Mouse (Mus musculus) ES-E14 (cell line): ENCODE results near the gene Gm9821. TPM values are rescaled to one million over a fixed set of nuclear protein-coding genes. Genes with fewer than 3 reads are reported as not detected.

Experiments used
- DNase-seq: peaks from one replicate; pipeline ENCODE4 v3.0.0-alpha.2; 2013; ENCODE audit warnings: low read depth, low spot score
- H3K27ac ChIP-seq: 2 replicates; pipeline ENCODE4 v1.5.1; 2012; ENCODE audit warnings: low read depth, mild to moderate bottlenecking, low read length, moderate library complexity, mixed read lengths; ENCODE audit not compliant: poor library complexity, insufficient read depth, severe bottlenecking
- H3K36me3 ChIP-seq: 2 replicates; pipeline ENCODE4 v1.6.1; 2012; ENCODE audit warnings: mild to moderate bottlenecking, low read length, moderate library complexity, mixed read lengths; ENCODE audit not compliant: control insufficient read depth, poor library complexity, insufficient read depth, severe bottlenecking
- H3K4me1 ChIP-seq, 2 experiments: fragments of 150-350 bp in 1 of 2; sonication (generic) in 1 of 2; 2 replicates each; pipeline ENCODE4 v1.6.1; 2012; ENCODE audit warnings: low read length in 2 of 2, mild to moderate bottlenecking in 1 of 2, mixed read lengths in 1 of 2; ENCODE audit not compliant: control insufficient read depth in 2 of 2, insufficient read depth in 2 of 2, poor library complexity in 1 of 2
- H3K4me3 ChIP-seq, 2 experiments: fragments of 150-350 bp in 1 of 2; sonication (generic) in 1 of 2; 2 replicates each; pipeline ENCODE4 v1.5.1; 2012; ENCODE audit warnings: low read length in 2 of 2, low read depth in 1 of 2, mild to moderate bottlenecking in 1 of 2, mixed read lengths in 1 of 2; ENCODE audit not compliant: insufficient read depth in 1 of 2, poor library complexity in 1 of 2, severe bottlenecking in 1 of 2
- H3K9ac ChIP-seq: 2 replicates; pipeline ENCODE4 v1.6.1; 2012; ENCODE audit warnings: low read depth, mild to moderate bottlenecking, low read length, mixed read lengths; ENCODE audit not compliant: poor library complexity, insufficient read depth, severe bottlenecking
- H3K9me3 ChIP-seq: fragments of 150-350 bp; sonication (generic); 2 replicates; pipeline ENCODE4 v1.6.1; 2012; ENCODE audit warnings: low read depth, mild to moderate bottlenecking, low read length; ENCODE audit not compliant: control insufficient read depth, insufficient read depth
- CHD2 ChIP-seq: IDR thresholded peaks from 2 replicates; pipeline ENCODE4 v1.6.1; 2014; ENCODE audit warnings: mild to moderate bottlenecking, low read depth, low read length, inconsistent platforms
- HCFC1 ChIP-seq: IDR thresholded peaks from 2 replicates; pipeline ENCODE4 v1.6.1; 2012; ENCODE audit warnings: low read length, inconsistent platforms, borderline replicate concordance; ENCODE audit not compliant: insufficient read depth
- MAFK ChIP-seq: IDR thresholded peaks from 2 replicates; pipeline ENCODE4 v1.6.1; 2014; ENCODE audit warnings: mild to moderate bottlenecking, low read depth, low read length, inconsistent platforms; ENCODE audit not compliant: insufficient read depth
- ZC3H11A ChIP-seq: IDR thresholded peaks from 2 replicates; pipeline ENCODE4 v1.6.1; 2012; ENCODE audit warnings: low read depth, mild to moderate bottlenecking, inconsistent platforms, low read length, borderline replicate concordance
- ZNF384 ChIP-seq: IDR thresholded peaks from 2 replicates; pipeline ENCODE4 v1.6.1; 2012; ENCODE audit warnings: low read depth, low read length, inconsistent platforms
- in situ Hi-C, 2 experiments: fragments of 600-800 bp; cut with MboI; formaldehyde crosslinking; loops; one replicate each; pipeline ENCODE4 v1.15.1; 2025; ENCODE audit warnings: low sequenced_read_pairs in 2 of 2, inconsistent platforms in 1 of 2; ENCODE audit not compliant: unreplicated experiment in 2 of 2
- total RNA-seq: library from RNA; depleted of rRNA; stranded (reverse); fragments of 300-350 nt; gene quantifications from 2 replicates; pipeline ENCODE4 v1.2.3, GENCODE M21; 2012

Gm9821 gene
- total RNA-seq, 1 experiment = 0.18 TPM

DNA sequence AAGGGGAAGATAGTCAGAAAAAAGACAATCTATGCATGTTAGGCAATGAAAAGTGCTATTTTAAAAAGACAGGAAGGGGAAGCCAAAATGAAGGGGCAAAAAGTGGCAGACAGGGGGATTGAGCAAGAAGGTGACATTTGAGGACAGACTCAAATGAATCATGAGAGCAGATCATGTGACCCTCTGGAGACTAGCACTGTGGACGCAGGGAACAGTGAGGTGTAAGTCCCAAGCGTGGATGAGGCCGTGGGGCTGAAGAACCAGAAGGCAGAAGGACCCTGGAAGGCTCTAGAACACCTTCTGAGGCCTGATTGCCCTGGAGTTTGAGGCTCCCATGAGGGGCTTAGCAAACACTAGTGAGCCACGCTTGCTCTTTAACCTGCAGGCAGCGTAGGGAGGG is 20.9 kb downstream of the Gm9821 start:
- in situ Hi-C loops = loop anchor here in 1 of 2 experiments (10.0 kb wide), 1 partner anchor 468 kb away; the partner anchor contains the start of gene Cry2
- TF ChIP-seq ZC3H11A (no peak), MAFK (no peak), ZNF384 (no peak), HCFC1 (no peak), CHD2 (no peak)
- H3K27ac ChIP-seq = no peak overlapping the region
- no peak for DNase-seq
- no peaks in the 10 kb centered on the region for H3K36me3 ChIP-seq
- H3K9ac ChIP-seq = no peak overlapping the region
- no peak overlapping the region for H3K4me3 ChIP-seq
- H3K9me3 ChIP-seq = no peaks in the 10 kb centered on the region
- H3K4me1 ChIP-seq = peaks cover 4 to 44% of the 10 kb centered on the region in 2 experiments; a peak in 3 of 4 replicates

DNA sequence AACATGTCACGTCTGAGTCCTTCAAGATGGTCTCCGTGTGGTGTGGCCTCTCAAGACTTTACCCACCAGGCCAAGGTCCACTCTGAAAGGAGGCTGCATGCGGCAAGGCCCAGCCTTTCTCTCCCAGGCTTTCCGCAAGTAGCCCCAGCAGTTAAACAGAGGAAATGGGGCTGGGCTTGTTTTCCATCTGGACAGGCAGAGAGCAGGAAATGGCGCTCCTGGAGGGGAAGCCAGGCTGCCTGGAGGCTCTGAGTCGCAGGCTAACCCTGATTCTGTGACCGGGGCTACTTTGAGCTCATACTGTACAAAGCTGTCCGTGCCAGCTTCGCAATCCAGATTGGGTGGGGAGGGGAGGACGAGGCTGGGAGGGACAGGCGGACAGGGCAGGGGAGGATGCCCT is 22.5 kb downstream of the Gm9821 start:
- no peak for DNase-seq
- no peaks in the 10 kb centered on the region for H3K9me3 ChIP-seq
- in situ Hi-C loops = loop anchor here in 1 of 2 experiments (10.0 kb wide), 1 partner anchor 467 kb away; the partner anchor contains the start of gene Cry2
- H3K27ac ChIP-seq = no peak overlapping the region
- no peaks in the 10 kb centered on the region for H3K36me3 ChIP-seq
- H3K9ac ChIP-seq = peak overlapping the region; percentile 44; the same call in 1 of the 2 replicates
- TF ChIP-seq ZNF384 (no peak), MAFK (no peak), HCFC1 (no peak), CHD2 (no peak), ZC3H11A (no peak)
- H3K4me1 ChIP-seq = peaks cover 3 to 45% of the 10 kb centered on the region in 2 experiments; a peak in 3 of 4 replicates
- no peak overlapping the region for H3K4me3 ChIP-seq

DNA sequence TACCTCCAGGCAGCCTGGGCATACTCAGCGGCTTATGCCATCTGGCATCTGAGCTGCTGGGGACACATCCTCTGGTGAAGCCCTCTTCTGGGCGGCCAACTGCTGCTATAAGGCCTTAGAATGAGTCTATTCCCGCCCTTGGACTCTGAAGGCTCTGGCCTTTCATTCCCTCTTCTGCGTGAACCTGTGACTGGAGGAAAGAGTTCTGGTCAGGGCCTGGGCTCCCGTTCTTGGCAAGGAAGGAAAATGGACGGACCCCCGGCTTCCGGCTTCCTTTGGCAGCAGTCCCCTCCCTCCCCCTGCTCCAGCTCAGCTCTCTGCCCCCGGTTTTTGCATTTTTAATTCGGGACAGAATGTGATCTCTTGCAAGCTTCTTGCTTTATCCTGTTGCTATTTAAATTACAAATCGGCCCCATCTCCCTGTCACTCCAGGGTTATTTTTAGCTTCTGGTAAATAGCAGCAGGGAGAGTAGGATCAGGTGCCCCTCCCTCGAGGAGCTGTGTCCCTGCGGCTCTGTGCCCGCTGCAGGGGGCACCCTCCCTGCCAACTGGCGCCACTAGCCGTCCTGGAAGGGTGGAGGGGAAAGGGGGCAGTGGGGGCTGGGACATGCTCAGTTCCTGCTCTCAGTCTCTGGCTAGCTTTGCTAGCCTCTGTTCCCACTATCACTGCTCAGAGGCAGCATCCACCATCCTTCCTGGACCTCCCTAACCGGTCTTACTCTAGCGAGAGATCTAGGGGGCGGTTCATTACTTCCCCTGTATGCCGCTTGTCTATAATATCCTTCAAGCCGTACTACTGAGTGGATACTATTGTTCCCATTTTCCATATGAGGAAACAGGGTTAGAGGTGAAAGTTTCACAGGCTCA is 26.0 kb downstream of the Gm9821 start:
- peak overlapping the region; percentile 45; the same call in 1 of the 2 replicates for H3K27ac ChIP-seq
- in situ Hi-C loops = no loop called here
- no peak for DNase-seq
- H3K4me1 ChIP-seq = peaks cover 3 to 41% of the 10 kb centered on the region in 2 experiments; a peak in 3 of 4 replicates
- no peaks in the 10 kb centered on the region for H3K36me3 ChIP-seq
- TF ChIP-seq HCFC1 (no peak), CHD2 (no peak), MAFK (no peak), ZNF384 (no peak), ZC3H11A (no peak)
- H3K4me3 ChIP-seq = peak overlapping the region; percentile 18 to 38; a peak in 2 of 4 replicates
- H3K9ac ChIP-seq = peak overlapping the region; percentile 32; the same call in 1 of the 2 replicates
- H3K9me3 ChIP-seq = no peaks in the 10 kb centered on the region

DNA sequence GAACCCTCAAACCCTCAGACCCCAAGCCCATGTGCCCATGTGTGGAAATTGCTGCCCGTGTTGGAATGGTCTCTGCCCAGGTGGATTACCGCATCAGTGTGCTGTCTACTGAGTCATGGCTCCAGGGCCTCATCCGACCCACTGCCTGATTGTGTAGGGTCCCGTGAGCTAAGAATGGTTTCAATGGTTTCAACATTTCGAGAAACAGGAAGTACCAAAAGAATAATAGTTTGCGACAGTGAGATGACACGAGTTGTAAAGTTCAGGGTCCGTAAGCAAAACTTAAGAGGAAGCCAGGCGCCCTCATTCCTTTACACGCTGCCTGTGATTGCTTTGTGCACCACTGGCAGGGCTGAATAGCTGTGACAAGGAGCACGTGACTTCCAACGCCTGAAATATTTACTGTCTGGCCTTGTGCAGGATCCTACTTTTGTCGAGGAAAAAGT is 26.6 kb downstream of the Gm9821 start:
- DNase-seq = no peak
- H3K27ac ChIP-seq = no peak overlapping the region; the same call in 1 of the 2 replicates
- peak overlapping the region; percentile 23; the same call in 1 of the 2 replicates for H3K9ac ChIP-seq
- H3K36me3 ChIP-seq = no peaks in the 10 kb centered on the region
- H3K4me3 ChIP-seq = peak overlapping the region in 1 of 2 experiments; percentile 38; a peak in 2 of 4 replicates
- TF ChIP-seq MAFK = no peak
- no peak for TF ChIP-seq CHD2
- no peak for TF ChIP-seq HCFC1
- no peak for TF ChIP-seq ZC3H11A
- TF ChIP-seq ZNF384 = no peak
- no peaks in the 10 kb centered on the region for H3K9me3 ChIP-seq
- in situ Hi-C loops = no loop called here
- peaks cover 3 to 38% of the 10 kb centered on the region in 2 experiments; a peak in 3 of 4 replicates for H3K4me1 ChIP-seq
